Mouse (Mus musculus) MEL (cell line): ENCODE measurements around the gene Stk11. TPM values are rescaled to one million over a fixed set of nuclear protein-coding genes. Genes with fewer than 3 reads are reported as not detected.

Source experiments
- DNase-seq: peaks from one replicate; pipeline ENCODE4 v3.0.0; 2011; ENCODE audit warnings: low read depth, low spot score
- H3K27ac ChIP-seq: 2 replicates; pipeline ENCODE4 v1.5.1; 2012; ENCODE audit warnings: low read depth, mild to moderate bottlenecking, control low read depth, low read length, moderate library complexity; ENCODE audit not compliant: control insufficient read depth
- H3K27me3 ChIP-seq, 2 experiments: fragments of 150-350 bp in 1 of 2; sonication (generic) in 1 of 2; 2 replicates each; pipeline ENCODE4 v1.6.1; 2012; ENCODE audit warnings: low read length in 2 of 2, mild to moderate bottlenecking in 2 of 2, improper control_type of control experiment in 1 of 2, moderate library complexity in 1 of 2; ENCODE audit not compliant: insufficient read depth in 2 of 2, control insufficient read depth in 1 of 2
- H3K36me3 ChIP-seq, 2 experiments: 2 replicates each; pipeline ENCODE4 v1.6.1; 2012 to 2014; ENCODE audit warnings: low read length in 2 of 2, improper control_type of control experiment in 1 of 2, inconsistent platforms in 1 of 2, mild to moderate bottlenecking in 1 of 2; ENCODE audit not compliant: insufficient read depth in 2 of 2, control insufficient read depth in 1 of 2
- H3K4me1 ChIP-seq, 2 experiments: fragments of 150-350 bp in 1 of 2; sonication (generic) in 1 of 2; 2 replicates each; pipeline ENCODE4 v1.6.1; 2012; ENCODE audit warnings: low read length in 2 of 2, improper control_type of control experiment in 1 of 2, mild to moderate bottlenecking in 1 of 2; ENCODE audit not compliant: insufficient read depth in 2 of 2, control insufficient read depth in 1 of 2
- H3K4me3 ChIP-seq, 2 experiments: fragments of 150-350 bp in 1 of 2; sonication (generic) in 1 of 2; 2 replicates each; pipeline ENCODE4 v1.5.1; 2012; ENCODE audit warnings: low read depth in 2 of 2, low read length in 2 of 2, mild to moderate bottlenecking in 2 of 2, moderate library complexity in 2 of 2, control low read depth in 1 of 2, improper control_type of control experiment in 1 of 2; ENCODE audit not compliant: control insufficient read depth in 1 of 2, insufficient read depth in 1 of 2
- H3K79me2 ChIP-seq: 2 replicates; pipeline ENCODE4 v1.6.1; 2012; ENCODE audit warnings: mild to moderate bottlenecking, low read length, moderate library complexity; ENCODE audit not compliant: control insufficient read depth, poor library complexity, insufficient read depth
- H3K9ac ChIP-seq: 2 replicates; pipeline ENCODE4 v1.6.1; 2012; ENCODE audit warnings: low read depth, mild to moderate bottlenecking, control low read depth, low read length, moderate library complexity; ENCODE audit not compliant: control insufficient read depth, poor library complexity, severe bottlenecking
- H3K9me3 ChIP-seq: fragments of 150-350 bp; sonication (generic); replicated peaks from 2 replicates; pipeline ENCODE4 v1.6.1; 2012; ENCODE audit warnings: mild to moderate bottlenecking, low read length, improper control_type of control experiment, moderate library complexity; ENCODE audit not compliant: insufficient read depth
- BHLHE40 ChIP-seq: IDR thresholded peaks from 2 replicates; pipeline ENCODE4 v1.6.1; 2012; ENCODE audit warnings: low read depth, mild to moderate bottlenecking, inconsistent platforms, low read length, improper control_type of control experiment, borderline replicate concordance
- CHD1 ChIP-seq: IDR thresholded peaks from 2 replicates; pipeline ENCODE4 v1.6.1; 2012; ENCODE audit warnings: low read depth, mild to moderate bottlenecking, inconsistent platforms, low read length, improper control_type of control experiment
- CHD2 ChIP-seq: IDR thresholded peaks from 2 replicates; pipeline ENCODE4 v1.6.1; 2011; ENCODE audit warnings: low read length, improper control_type of control experiment
- ELF1 ChIP-seq: IDR thresholded peaks from 2 replicates; pipeline ENCODE4 v1.6.1; 2014; ENCODE audit warnings: low read depth, mild to moderate bottlenecking, inconsistent platforms, low read length, improper control_type of control experiment, moderate library complexity
- EP300 ChIP-seq, 2 experiments: IDR thresholded peaks; 2 replicates each; pipeline ENCODE4 v1.6.1; 2011; ENCODE audit warnings: improper control_type of control experiment in 2 of 2, low read length in 2 of 2, low read depth in 1 of 2, mild to moderate bottlenecking in 1 of 2
- ETS1 ChIP-seq: IDR thresholded peaks from 2 replicates; pipeline ENCODE4 v1.6.1; 2012; ENCODE audit warnings: low read depth, mild to moderate bottlenecking, inconsistent platforms, low read length, improper control_type of control experiment, moderate library complexity
- GABPA ChIP-seq: IDR thresholded peaks from 2 replicates; pipeline ENCODE4 v1.6.1; 2012; ENCODE audit warnings: low read depth, mild to moderate bottlenecking, inconsistent platforms, low read length, improper control_type of control experiment, moderate library complexity
- GATA1 ChIP-seq: IDR thresholded peaks from 2 replicates; pipeline ENCODE4 v1.6.1; 2011; ENCODE audit warnings: low read depth, low read length, improper control_type of control experiment
- HCFC1 ChIP-seq: IDR thresholded peaks from 2 replicates; pipeline ENCODE4 v1.6.1; 2012; ENCODE audit warnings: low read depth, mild to moderate bottlenecking, inconsistent platforms, low read length, improper control_type of control experiment, moderate library complexity
- JUND ChIP-seq: IDR thresholded peaks from 2 replicates; pipeline ENCODE4 v1.6.1; 2011; ENCODE audit warnings: low read depth, mild to moderate bottlenecking, improper control_type of control experiment, low read length
- KAT2A ChIP-seq: conservative IDR thresholded peaks from 2 replicates; pipeline ENCODE4 v1.6.1; 2012; ENCODE audit warnings: low read depth, low read length, improper control_type of control experiment, inconsistent platforms
- MAFK ChIP-seq: IDR thresholded peaks from 2 replicates; pipeline ENCODE4 v1.6.1; 2011; ENCODE audit warnings: low read depth, mild to moderate bottlenecking, low read length, improper control_type of control experiment, borderline replicate concordance
- MAX ChIP-seq: IDR thresholded peaks from 2 replicates; pipeline ENCODE4 v1.6.1; 2011; ENCODE audit warnings: low read length, improper control_type of control experiment
- MAZ ChIP-seq: IDR thresholded peaks from 2 replicates; pipeline ENCODE4 v1.6.1; 2012; ENCODE audit warnings: low read depth, mild to moderate bottlenecking, inconsistent platforms, low read length, improper control_type of control experiment
- MXI1 ChIP-seq: IDR thresholded peaks from 2 replicates; pipeline ENCODE4 v1.6.1; 2011; ENCODE audit warnings: mild to moderate bottlenecking, low read depth, low read length, improper control_type of control experiment
- MYB ChIP-seq: IDR thresholded peaks from 2 replicates; pipeline ENCODE4 v1.6.1; 2011; ENCODE audit warnings: mild to moderate bottlenecking, low read depth, low read length, improper control_type of control experiment
- MYC ChIP-seq: IDR thresholded peaks from 2 replicates; pipeline ENCODE4 v1.6.1; 2011; ENCODE audit warnings: low read depth, mild to moderate bottlenecking, low read length, improper control_type of control experiment, moderate library complexity
- POLR2A ChIP-seq, 2 experiments: IDR thresholded peaks; 2 replicates each; pipeline ENCODE4 v1.6.1; 2011 to 2012; ENCODE audit warnings: low read length in 2 of 2, mild to moderate bottlenecking in 2 of 2, control low read depth in 1 of 2, improper control_type of control experiment in 1 of 2, low read depth in 1 of 2, moderate library complexity in 1 of 2; ENCODE audit not compliant: control insufficient read depth in 1 of 2, insufficient read depth in 1 of 2, poor library complexity in 1 of 2
- POLR2AphosphoS2 ChIP-seq: IDR thresholded peaks from 2 replicates; pipeline ENCODE4 v1.6.1; 2011; ENCODE audit warnings: low read length, improper control_type of control experiment
- POLR2AphosphoS5 ChIP-seq: IDR thresholded peaks from 2 replicates; pipeline ENCODE4 v1.6.1; 2012; ENCODE audit warnings: low read depth, borderline replicate concordance, mild to moderate bottlenecking, inconsistent platforms, low read length, moderate library complexity, mixed read lengths
- RAD21 ChIP-seq: IDR thresholded peaks from 2 replicates; pipeline ENCODE4 v1.6.1; 2011; ENCODE audit warnings: mild to moderate bottlenecking, low read depth, low read length, improper control_type of control experiment
- SIN3A ChIP-seq: IDR thresholded peaks from 2 replicates; pipeline ENCODE4 v1.6.1; 2012; ENCODE audit warnings: low read length, improper control_type of control experiment, inconsistent platforms
- SMC3 ChIP-seq: IDR thresholded peaks from 2 replicates; pipeline ENCODE4 v1.6.1; 2011; ENCODE audit warnings: low read depth, low read length, improper control_type of control experiment
- TAL1 ChIP-seq: IDR thresholded peaks from 2 replicates; pipeline ENCODE4 v1.6.1; 2012; ENCODE audit warnings: mild to moderate bottlenecking, inconsistent platforms, low read length, moderate library complexity, mixed read lengths
- TBP ChIP-seq: IDR thresholded peaks from 2 replicates; pipeline ENCODE4 v1.8.0; 2011; ENCODE audit warnings: low read depth, low read length, improper control_type of control experiment
- TCF12 ChIP-seq: IDR thresholded peaks from 2 replicates; pipeline ENCODE4 v1.6.1; 2014; ENCODE audit warnings: low read depth, mild to moderate bottlenecking, inconsistent platforms, low read length, improper control_type of control experiment, moderate library complexity
- UBTF ChIP-seq: IDR thresholded peaks from 2 replicates; pipeline ENCODE4 v1.6.1; 2012; ENCODE audit warnings: low read depth, mild to moderate bottlenecking, inconsistent platforms, low read length, improper control_type of control experiment, moderate library complexity, borderline replicate concordance; ENCODE audit not compliant: insufficient read depth
- USF1 ChIP-seq: IDR thresholded peaks from 2 replicates; pipeline ENCODE4 v1.6.1; 2014; ENCODE audit warnings: low read depth, mild to moderate bottlenecking, inconsistent platforms, low read length, improper control_type of control experiment, moderate library complexity
- ZKSCAN1 ChIP-seq: IDR thresholded peaks from 2 replicates; pipeline ENCODE4 v1.6.1; 2012; ENCODE audit warnings: low read depth, mild to moderate bottlenecking, inconsistent platforms, low read length, improper control_type of control experiment, moderate library complexity
- ZMIZ1 ChIP-seq: IDR thresholded peaks from 2 replicates; pipeline ENCODE4 v1.6.1; 2012; ENCODE audit warnings: low read depth, mild to moderate bottlenecking, inconsistent platforms, low read length, improper control_type of control experiment, moderate library complexity
- polyA plus RNA-seq, 2 experiments: library from polyadenylated mRNA; stranded (reverse) in 1 of 2; unstranded in 1 of 2; fragments of >175 nt in 1 of 2; fragments of >200 nt in 1 of 2; gene quantifications; 2 replicates each; pipeline versions ENCODE4 v1.2.1 to v1.2.4; 2012; ENCODE audit warnings: low replicate concordance in 2 of 2, low read depth in 1 of 2; ENCODE audit not compliant: insufficient read length in 2 of 2, insufficient read depth in 1 of 2, missing spikeins in 1 of 2
- total RNA-seq: library from RNA; depleted of rRNA; stranded (reverse); fragments of 300-350 nt; gene quantifications from 2 replicates; pipeline ENCODE4 v1.2.3, GENCODE M21; 2012

Stk11 gene
- total and polyA plus RNA-seq, 3 experiments, result 108 to 188 TPM; not detected in 1

- TF ChIP-seq TBP (peak; percentile 66), USF1 (no peak), CHD1 (peak; percentile 82), MAX (0 out of 2 replicates have a peak, but pooled peaks have one; percentile 34), HCFC1 (peak; percentile 47; the same call in 1 of the 2 replicates), POLR2AphosphoS5 (no peak)
Measured at GRCm38 (mm10) chr10:80116927-80117691, 1.5 kb downstream of the Stk11 start (continued).

- H3K27ac ChIP-seq, result peak overlapping the region; percentile 71; the same call in 1 of the 2 replicates
Measured at GRCm38 (mm10) chr10:80117736-80118135, 2.1 kb downstream of the Stk11 start.

GRCm38 (mm10) chr10:80118552-80118951 lies 2.9 kb downstream of the Stk11 start:
- peaks cover 0 to 18% of the 10 kb centered on the region in 2 experiments; a peak in 3 of 4 replicates for H3K4me1 ChIP-seq
- peak overlapping the region; percentile 5; the same call in 1 of the 2 replicates for H3K9ac ChIP-seq
- H3K9me3 ChIP-seq, result no peaks in the 10 kb centered on the region
- no peak overlapping the region for H3K27ac ChIP-seq
- H3K79me2 ChIP-seq, result peaks cover 78% of the 10 kb centered on the region
- peaks cover 2 to 17% of the 10 kb centered on the region in 2 experiments; a peak in 3 of 4 replicates for H3K36me3 ChIP-seq
- DNase-seq, result no peak
- H3K27me3 ChIP-seq, result no peaks in the 10 kb centered on the region
- no peak overlapping the region for H3K4me3 ChIP-seq
- TF ChIP-seq POLR2A (IDR thresholded peaks at IDR 0.05; ENCODE audit: control insufficient read depth in 1 of 2, insufficient read depth in 1 of 2, low read depth in 1 of 2, low read length in 2 of 2, poor library complexity in 1 of 2), result no peak
- no peak for TF ChIP-seq POLR2AphosphoS2
- TF ChIP-seq MAX, result no peak
- TF ChIP-seq SIN3A, result no peak
- TF ChIP-seq MYC, result no peak
- TF ChIP-seq TBP, result no peak
- TF ChIP-seq MAFK, result no peak
- TF ChIP-seq GATA1, result no peak
- no peak for TF ChIP-seq MYB
- no peak for TF ChIP-seq SMC3
- no peak for TF ChIP-seq MAZ
- TF ChIP-seq MXI1, result no peak
- TF ChIP-seq ETS1, result no peak
- TF ChIP-seq TAL1, result no peak
- no peak for TF ChIP-seq GABPA
- TF ChIP-seq ZKSCAN1, result no peak
- TF ChIP-seq ELF1, result no peak
- no peak for TF ChIP-seq ZMIZ1
- TF ChIP-seq CHD2, result no peak

More at GRCm38 (mm10) chr10:80117736-80118135, 2.1 kb downstream of the Stk11 start:
- Histone ChIP-seq H3K4me1 (peaks cover 0 to 18% of the 10 kb centered on the region in 2 experiments; a peak in 3 of 4 replicates), H3K36me3 (peaks cover 2 to 17% of the 10 kb centered on the region in 2 experiments; a peak in 3 of 4 replicates), H3K9ac (peak overlapping the region; percentile 98), H3K27me3 (no peaks in the 10 kb centered on the region), H3K79me2 (peaks cover 72% of the 10 kb centered on the region), H3K4me3 (peak overlapping the region; percentile 69 to 84), H3K9me3 (no peaks in the 10 kb centered on the region)
- no peak for DNase-seq
- no peak for TF ChIP-seq TAL1
- no peak for TF ChIP-seq POLR2AphosphoS2
- no peak for TF ChIP-seq RAD21
- no peak for TF ChIP-seq GABPA
- TF ChIP-seq EP300 (IDR thresholded peaks at IDR 0.05; ENCODE audit: low read depth in 1 of 2, low read length in 2 of 2), result no peak
- no peak for TF ChIP-seq UBTF
- TF ChIP-seq CHD2, result no peak
- no peak for TF ChIP-seq ELF1
- no peak for TF ChIP-seq ZMIZ1
- TF ChIP-seq TCF12, result no peak
- TF ChIP-seq ETS1, result no peak
- no peak for TF ChIP-seq MYC
- no peak for TF ChIP-seq KAT2A
- TF ChIP-seq POLR2A (IDR thresholded peaks at IDR 0.05; ENCODE audit: control insufficient read depth in 1 of 2, insufficient read depth in 1 of 2, low read depth in 1 of 2, low read length in 2 of 2, poor library complexity in 1 of 2), result no peak
- no peak for TF ChIP-seq JUND
- TF ChIP-seq BHLHE40, result no peak
- no peak for TF ChIP-seq MAFK
- TF ChIP-seq MAX, result no peak
